Mouse (Mus musculus) midbrain, embryonic 16.5 days (tissue): ENCODE measurements around the gene Slc35b4. TPM values are rescaled to one million over a fixed set of nuclear protein-coding genes. Genes with fewer than 3 reads are reported as not detected.
A peak's percentile ranks its signal among the peaks of the same experiment; 100 is the strongest.

ENCODE experiments used
- ATAC-seq: fragments of 200-750 bp; cut with Nextera tagmentation; 2 replicates; pipeline ENCODE4 v1.8.0; 2017; ENCODE audit warnings: moderate TSS enrichment
- H3K27ac ChIP-seq: fragments of 300-500 bp; sonication (generic); 2 replicates; pipeline ENCODE4 v1.5.1; 2014; ENCODE audit warnings: mild to moderate bottlenecking, low read length, mixed read lengths
- H3K27me3 ChIP-seq: fragments of 300-500 bp; sonication (generic); 2 replicates; pipeline ENCODE4 v1.6.1; 2014; ENCODE audit warnings: low read depth, low read length, mixed read lengths; ENCODE audit not compliant: control insufficient read depth, insufficient read depth
- H3K36me3 ChIP-seq: fragments of 300-500 bp; sonication (generic); 2 replicates; pipeline ENCODE4 v1.6.1; 2014; ENCODE audit warnings: mild to moderate bottlenecking, low read length, moderate library complexity, mixed read lengths; ENCODE audit not compliant: control insufficient read depth, insufficient read depth
- H3K4me1 ChIP-seq: fragments of 300-500 bp; sonication (generic); 2 replicates; pipeline ENCODE4 v1.6.1; 2014; ENCODE audit warnings: mild to moderate bottlenecking, low read length, mixed read lengths; ENCODE audit not compliant: control insufficient read depth, insufficient read depth
- H3K4me2 ChIP-seq: fragments of 300-500 bp; sonication (generic); 2 replicates; pipeline ENCODE4 v1.6.1; 2014; ENCODE audit warnings: mild to moderate bottlenecking, low read length, mixed read lengths
- H3K4me3 ChIP-seq: fragments of 300-500 bp; sonication (generic); 2 replicates; pipeline ENCODE4 v1.5.1; 2014; ENCODE audit warnings: low read depth, mild to moderate bottlenecking, low read length, moderate library complexity, mixed read lengths
- H3K9ac ChIP-seq: fragments of 300-500 bp; sonication (generic); 2 replicates; pipeline ENCODE4 v1.6.1; 2014; ENCODE audit warnings: low read depth, low read length, mixed read lengths
- H3K9me3 ChIP-seq: fragments of 300-500 bp; sonication (generic); replicated peaks from 2 replicates; pipeline ENCODE4 v1.6.1; 2014; ENCODE audit warnings: mild to moderate bottlenecking, low read length, mixed read lengths; ENCODE audit not compliant: control insufficient read depth, poor library complexity, severe bottlenecking
- WGBS: fragments of 180-500 bp; shearing (Covaris S2); extraction: QIAGEN DNeasy Blood & Tissue Kit; methylation state at CpG from one replicate; pipeline ENCODE4 v1.1.7; 2014; 5-methylcytosine and 5-hydroxymethylcytosine counted together
- polyA plus RNA-seq: library from polyadenylated mRNA; unstranded; fragments of >200 nt; fragmentation: Nextera tagmentation; extraction: Ambion mirVana; gene quantifications from 2 replicates; pipeline ENCODE4 v1.2.1, GENCODE M21; 2015

The Slc35b4 gene
- polyA plus RNA-seq, 1 experiment from 2014 or later, result 45.1 TPM

DNA sequence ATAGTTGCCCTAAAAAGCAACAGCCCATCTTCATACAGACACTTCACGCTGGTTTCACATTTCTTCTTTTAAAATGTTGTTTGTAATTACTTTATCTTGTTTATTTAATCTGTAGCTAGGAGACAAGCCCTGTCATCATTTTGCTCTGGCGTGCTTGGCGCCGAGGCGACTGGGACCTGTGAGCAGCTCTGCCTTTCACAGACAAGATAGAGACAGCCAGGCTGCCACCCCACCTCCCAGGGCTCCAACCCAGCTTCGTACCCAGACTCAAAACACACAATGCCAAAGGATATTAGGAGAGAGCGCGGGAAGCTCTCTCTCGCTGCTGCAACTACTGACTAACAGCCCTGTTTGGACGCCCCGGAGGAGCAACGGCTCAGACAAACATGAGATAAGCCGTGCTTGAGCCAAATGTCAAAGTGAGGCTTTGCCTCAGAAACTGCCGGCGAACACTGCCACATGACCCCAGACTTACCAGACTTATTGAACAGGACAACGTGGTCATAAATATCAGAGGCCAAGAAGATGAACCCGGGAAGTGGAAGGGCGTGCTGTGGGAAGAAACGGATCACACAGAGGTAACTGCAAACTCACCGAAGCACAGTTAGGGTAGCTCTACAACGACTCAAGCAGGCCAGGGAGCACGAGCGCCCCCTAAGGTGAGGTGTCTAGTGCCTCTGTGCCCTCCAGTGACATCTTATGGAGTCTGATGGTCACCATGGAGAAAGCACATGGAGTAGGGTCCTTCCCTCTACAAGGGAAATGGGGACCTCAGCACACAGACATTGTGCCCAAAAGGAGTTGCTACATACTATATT is 16.7 kb downstream of the Slc35b4 start:
- no peak overlapping the region for H3K4me2 ChIP-seq
- WGBS, result 90% methylated on average over 23 of the region's 23 CpGs
- no peaks in the 10 kb centered on the region for H3K27me3 ChIP-seq
- H3K36me3 ChIP-seq, result peaks cover 31% of the 10 kb centered on the region
- H3K4me1 ChIP-seq, result peaks cover 3% of the 10 kb centered on the region
- no peak for ATAC-seq
- no peaks in the 10 kb centered on the region for H3K9me3 ChIP-seq
- H3K27ac ChIP-seq, result no peak overlapping the region
- no peak overlapping the region for H3K9ac ChIP-seq
- no peak overlapping the region for H3K4me3 ChIP-seq

DNA sequence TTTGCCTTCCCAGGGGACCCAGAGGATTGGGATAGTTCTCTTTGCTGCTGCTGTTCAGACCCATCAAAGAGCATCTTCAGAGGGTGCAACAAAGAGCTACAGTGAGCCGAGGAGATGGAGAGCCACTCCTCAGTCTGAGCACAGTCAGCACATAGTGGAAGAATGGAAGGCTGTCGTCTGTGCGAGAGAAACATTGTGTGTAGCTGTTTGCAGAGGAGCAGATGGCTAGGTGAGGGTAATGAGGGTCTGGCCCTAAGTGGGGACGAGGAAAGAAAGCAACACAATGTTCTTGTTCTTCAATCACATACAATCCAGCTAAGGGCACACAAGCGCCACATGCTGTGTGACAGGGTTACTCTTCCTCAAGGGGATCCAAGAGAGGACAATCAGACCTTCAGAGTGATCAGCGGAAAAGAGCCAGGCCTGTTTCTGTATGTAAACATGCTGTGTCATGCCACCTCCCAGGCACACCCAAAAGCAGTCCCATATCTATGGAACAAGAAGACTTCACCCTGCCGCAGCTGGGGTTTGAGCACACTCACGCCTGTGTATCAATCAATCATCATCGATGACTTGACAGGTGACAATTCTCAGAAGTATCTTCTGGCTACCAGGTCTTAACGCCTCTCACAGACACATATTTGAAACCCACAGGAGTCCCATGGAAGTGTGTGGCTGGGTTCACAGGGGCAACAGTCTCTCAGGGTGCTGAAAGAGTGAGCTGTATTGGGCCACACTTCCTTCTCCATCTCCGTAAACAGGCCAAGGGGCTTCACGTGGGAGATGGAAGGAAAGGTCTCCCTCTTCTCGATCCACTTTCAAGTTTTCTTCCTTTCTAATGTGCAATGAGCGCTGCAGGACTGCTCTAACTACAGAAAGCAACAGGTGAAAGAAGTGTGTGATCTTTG is 19.8 kb downstream of the Slc35b4 start:
- Histone ChIP-seq H3K27ac (no peak overlapping the region), H3K36me3 (peaks cover 22% of the 10 kb centered on the region)

DNA sequence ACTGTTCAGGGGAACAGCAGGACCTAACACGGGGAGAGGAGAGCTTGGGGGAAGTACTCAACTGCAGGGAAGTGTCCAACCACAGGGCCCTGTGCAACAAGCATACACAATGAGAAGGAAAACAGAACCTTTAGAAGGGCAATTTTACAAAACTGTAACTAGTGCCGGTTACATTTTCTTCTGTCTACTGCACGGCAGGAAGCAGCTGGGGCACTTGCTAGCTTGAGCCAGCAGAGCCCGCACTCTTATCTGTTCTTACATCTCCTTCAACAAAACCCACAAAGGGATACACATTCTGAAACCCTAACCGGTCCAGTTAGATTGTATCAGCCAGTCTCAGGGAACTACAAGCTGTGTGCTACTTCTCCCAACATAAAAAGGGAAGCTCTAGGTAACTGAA is 20.9 kb downstream of the Slc35b4 start:
- 65% methylated on average over 5 of the region's 5 CpGs for WGBS
- H3K4me2 ChIP-seq, result no peak overlapping the region
- H3K27me3 ChIP-seq, result no peaks in the 10 kb centered on the region
- no peak overlapping the region for H3K9ac ChIP-seq
- H3K36me3 ChIP-seq, result peaks cover 18% of the 10 kb centered on the region
- no peak overlapping the region for H3K4me3 ChIP-seq
- H3K9me3 ChIP-seq, result no peaks in the 10 kb centered on the region
- peaks cover 25% of the 10 kb centered on the region for H3K4me1 ChIP-seq
- no peak for ATAC-seq
- H3K27ac ChIP-seq, result no peak overlapping the region

More for the DNA sequence above, 19.8 kb downstream of the Slc35b4 start:
- ATAC-seq, result no peak
- H3K27me3 ChIP-seq, result no peaks in the 10 kb centered on the region
- no peak overlapping the region for H3K4me2 ChIP-seq
- H3K9me3 ChIP-seq, result no peaks in the 10 kb centered on the region
- H3K9ac ChIP-seq, result no peak overlapping the region
- H3K4me1 ChIP-seq, result peaks cover 25% of the 10 kb centered on the region
- WGBS, result 78% methylated on average over 14 of the region's 14 CpGs
- no peak overlapping the region for H3K4me3 ChIP-seq

DNA sequence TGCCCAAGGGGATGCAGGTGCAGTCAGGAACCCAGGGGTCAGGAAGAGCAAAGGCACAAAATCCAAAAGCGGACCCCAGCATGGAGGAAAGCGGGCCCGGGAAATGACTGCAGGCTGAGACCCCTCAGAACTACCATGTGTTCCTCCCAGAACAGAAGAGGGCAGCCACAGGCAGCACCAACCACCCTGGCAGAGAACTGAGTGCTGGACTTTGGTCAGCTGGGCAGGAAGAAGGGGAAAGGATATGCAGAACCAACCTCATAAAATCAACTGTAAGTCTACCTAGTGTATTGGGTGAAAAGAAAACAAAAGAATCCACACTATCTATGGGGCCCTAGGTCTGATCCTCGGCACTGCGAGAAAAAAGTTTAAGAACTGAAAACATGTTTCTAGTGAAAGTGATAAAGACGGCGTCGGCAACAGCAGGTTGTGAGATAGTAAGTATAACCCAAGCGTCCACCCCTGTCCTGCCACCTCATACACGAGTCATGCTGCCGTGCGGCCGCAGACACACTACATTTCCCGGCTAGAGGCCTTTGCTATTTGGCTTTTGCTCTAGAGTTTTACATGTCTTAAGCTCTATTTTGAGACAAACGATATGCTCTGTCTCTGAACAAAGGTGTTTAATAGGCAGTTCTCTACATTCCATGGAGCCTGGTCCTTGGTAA is 21.6 kb downstream of the Slc35b4 start:
- H3K36me3 ChIP-seq, result peaks cover 11% of the 10 kb centered on the region
- no peak overlapping the region for H3K4me3 ChIP-seq
- no peak for ATAC-seq
- H3K4me1 ChIP-seq, result peaks cover 25% of the 10 kb centered on the region
- H3K27ac ChIP-seq, result peak overlapping the region; percentile 65
- 93% methylated on average over 15 of the region's 15 CpGs for WGBS
- no peaks in the 10 kb centered on the region for H3K27me3 ChIP-seq
- no peaks in the 10 kb centered on the region for H3K9me3 ChIP-seq
- H3K9ac ChIP-seq, result no peak overlapping the region
- no peak overlapping the region for H3K4me2 ChIP-seq

DNA sequence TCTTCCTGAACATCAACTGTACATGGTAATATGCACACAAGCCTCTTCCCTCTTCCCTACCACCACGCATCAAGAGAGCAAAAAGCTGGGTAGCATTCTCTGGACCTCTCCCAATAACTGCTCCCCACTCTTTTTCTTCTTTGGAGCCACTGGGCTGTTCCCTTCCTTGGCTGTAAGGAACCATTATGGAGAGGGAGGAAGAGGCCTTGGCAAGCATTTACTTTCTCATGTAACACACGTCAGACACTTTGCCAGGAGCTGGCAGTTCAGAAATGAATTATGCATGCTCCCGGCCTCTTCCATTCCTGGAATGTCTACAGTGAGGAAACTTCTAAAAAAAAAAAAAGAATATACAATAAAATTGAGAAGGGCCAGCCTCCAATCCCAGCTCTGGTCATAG is 22.7 kb downstream of the Slc35b4 start:
- peak; percentile 63; the same call in 1 of the 2 replicates for ATAC-seq
- Histone ChIP-seq H3K9me3 (no peaks in the 10 kb centered on the region), H3K4me1 (peaks cover 25% of the 10 kb centered on the region), H3K27ac (peak overlapping the region; percentile 68), H3K4me3 (no peak overlapping the region), H3K36me3 (peaks cover 4% of the 10 kb centered on the region; the same call in 1 of the 2 replicates), H3K4me2 (no peak overlapping the region), H3K9ac (no peak overlapping the region), H3K27me3 (no peaks in the 10 kb centered on the region)
- WGBS, result 41% methylated on average over 3 of the region's 3 CpGs

DNA sequence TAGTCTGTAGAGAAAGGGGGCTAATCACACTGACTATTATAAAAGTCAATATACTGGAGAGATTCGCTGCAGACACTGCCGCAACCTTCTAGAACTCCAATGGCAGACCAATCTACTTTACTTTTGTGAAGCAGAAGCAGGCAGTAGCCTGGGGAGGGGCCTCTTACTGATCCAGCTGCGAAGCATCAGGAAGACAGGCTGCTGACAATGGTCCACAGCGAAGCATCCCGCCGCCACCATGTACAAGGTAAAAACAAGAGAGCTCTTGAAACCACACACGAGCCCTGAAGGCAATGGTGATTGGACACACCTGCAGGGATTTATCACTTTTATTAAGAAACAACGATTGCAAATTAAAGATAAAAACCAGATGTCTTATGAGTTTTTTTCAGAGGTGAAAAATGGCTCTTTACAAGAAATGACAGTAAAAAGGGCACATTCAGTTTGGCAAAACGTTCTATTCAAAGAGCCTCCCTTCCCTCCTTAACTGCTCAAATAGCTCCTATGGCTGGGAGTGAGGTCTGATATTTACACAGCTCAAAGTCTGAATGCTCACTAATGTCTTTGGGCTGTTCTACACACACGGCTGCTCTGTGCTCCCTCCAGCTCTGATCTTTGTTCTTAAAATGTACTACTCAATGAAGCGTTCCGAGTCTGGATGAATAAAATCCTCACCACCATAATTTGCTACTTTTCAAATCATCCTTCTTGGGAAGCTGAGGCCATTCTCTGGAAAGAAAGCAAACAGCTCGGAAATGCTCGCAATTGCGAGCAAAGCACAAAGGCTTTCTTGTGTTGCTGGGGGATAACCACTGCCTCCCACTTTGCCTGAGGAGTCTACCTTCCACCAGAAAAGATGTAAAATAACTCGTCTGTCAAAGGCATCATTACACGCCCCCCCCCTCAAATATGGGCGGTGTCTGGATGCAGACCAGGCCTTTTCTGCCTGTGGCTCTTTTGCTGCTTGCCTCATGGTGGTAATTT is 23.6 kb downstream of the Slc35b4 start:
- Histone ChIP-seq H3K36me3 (0 out of 2 replicates have a peak, but pooled peaks cover under 1% of the 10 kb centered on the region), H3K27ac (peak overlapping the region; percentile 68), H3K9me3 (no peaks in the 10 kb centered on the region), H3K4me1 (peaks cover 25% of the 10 kb centered on the region), H3K9ac (no peak overlapping the region), H3K4me2 (no peak overlapping the region), H3K27me3 (no peaks in the 10 kb centered on the region), H3K4me3 (no peak overlapping the region)
- 46% methylated on average over 18 of the region's 18 CpGs for WGBS
- ATAC-seq, result no peak

DNA sequence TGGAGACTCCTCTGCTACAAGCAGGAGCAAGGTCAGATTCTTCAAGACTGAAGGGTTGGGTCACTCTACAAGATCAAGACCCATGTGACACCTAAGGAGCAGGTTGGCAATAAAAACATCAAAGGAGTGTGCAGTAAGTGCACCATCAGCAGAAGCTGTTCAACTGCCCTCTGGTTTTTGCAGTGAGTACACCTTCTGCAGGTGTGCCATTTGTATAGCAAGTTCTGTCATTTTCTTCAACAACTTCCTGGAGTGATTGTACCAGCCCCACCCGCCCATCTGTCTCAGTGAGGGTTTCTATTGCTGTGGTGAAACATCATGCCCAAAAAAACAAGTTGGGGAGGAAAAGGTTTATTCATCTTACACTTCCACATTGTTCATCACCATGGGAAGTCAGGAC is 27.1 kb downstream of the Slc35b4 start:
- no peaks in the 10 kb centered on the region for H3K9me3 ChIP-seq
- no peak overlapping the region for H3K9ac ChIP-seq
- H3K4me3 ChIP-seq, result no peak overlapping the region
- no peak for ATAC-seq
- no peak overlapping the region for H3K27ac ChIP-seq
- H3K4me1 ChIP-seq, result peaks cover 19% of the 10 kb centered on the region
- no peak overlapping the region for H3K4me2 ChIP-seq
- H3K27me3 ChIP-seq, result no peaks in the 10 kb centered on the region
- WGBS, result 86% methylated on average over 1 of the region's 1 CpGs
- no peaks in the 10 kb centered on the region for H3K36me3 ChIP-seq

DNA sequence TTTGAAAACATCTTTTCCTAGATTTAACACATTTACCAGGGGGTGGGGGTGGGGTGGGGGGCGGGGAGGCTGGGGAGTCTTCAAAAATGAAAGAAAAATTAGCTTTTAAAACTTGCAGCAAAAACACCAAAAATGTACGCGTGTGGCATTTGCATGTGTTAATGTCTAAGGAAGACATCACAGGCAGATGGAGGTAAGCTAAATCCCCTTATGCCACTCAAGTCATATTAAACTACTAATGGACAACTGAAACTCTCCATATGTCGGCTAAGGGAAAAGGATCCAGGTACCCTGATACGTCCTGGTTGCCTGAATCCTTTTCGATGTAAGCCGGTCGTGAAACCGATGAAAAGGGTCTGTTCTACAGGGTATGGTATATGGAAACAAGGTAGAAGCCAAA is 27.8 kb downstream of the Slc35b4 start:
- H3K27me3 ChIP-seq, result no peaks in the 10 kb centered on the region
- H3K9me3 ChIP-seq, result no peaks in the 10 kb centered on the region
- H3K36me3 ChIP-seq, result no peaks in the 10 kb centered on the region
- 88% methylated on average over 9 of the region's 9 CpGs for WGBS
- H3K27ac ChIP-seq, result no peak overlapping the region
- H3K4me2 ChIP-seq, result no peak overlapping the region
- ATAC-seq, result no peak
- no peak overlapping the region for H3K4me3 ChIP-seq
- no peak overlapping the region for H3K9ac ChIP-seq
- peaks cover 13% of the 10 kb centered on the region; the same call in 1 of the 2 replicates for H3K4me1 ChIP-seq
